Mouse (Mus musculus) spleen, postnatal 36 days (tissue): ENCODE data around the gene B3galt6.

Experiments
- DNase-seq, 2 experiments: peaks; one replicate each; pipeline ENCODE4 v3.0.0; 2022; ENCODE audit warnings: low spot score in 2 of 2, mixed read lengths in 1 of 2

Gene B3galt6

DNA sequence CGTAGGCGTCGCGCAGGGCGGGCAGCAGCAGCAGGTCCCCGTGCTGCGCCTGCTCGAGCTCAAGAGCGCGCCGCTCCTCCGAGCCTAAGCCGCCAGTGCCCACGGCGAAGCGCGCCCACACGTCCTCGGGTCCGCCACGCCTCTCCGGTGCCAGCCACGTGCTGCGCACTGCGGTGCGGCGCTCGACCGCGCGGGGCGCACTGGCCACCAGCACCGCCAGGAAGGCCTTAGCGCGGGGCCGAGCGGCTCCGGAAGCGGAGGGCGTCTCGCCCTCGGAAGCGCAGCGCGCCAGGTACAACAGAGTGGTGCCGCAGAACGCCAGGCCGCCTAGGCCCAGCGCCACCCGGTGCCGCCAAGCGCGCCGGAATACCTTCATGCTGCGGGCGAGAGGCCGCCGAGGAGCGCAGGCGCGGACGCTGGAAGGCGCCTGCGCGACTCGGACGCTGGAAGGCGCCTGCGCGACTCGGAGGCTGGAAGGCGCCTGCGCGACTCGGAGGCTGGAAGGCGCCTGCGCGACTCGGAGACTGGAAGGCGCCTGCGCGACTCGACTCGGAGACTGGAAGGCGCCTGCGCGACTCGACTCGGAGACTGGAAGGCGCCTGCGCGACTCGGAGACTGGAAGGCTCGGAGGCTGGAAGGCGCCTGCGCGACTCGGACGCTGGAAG is at the start of gene B3galt6, which contains the start of gene Sdf4:
TSS of gene B3galt6 (minus strand) at position 409 of the 665 bp plus-strand sequence.
TSS of gene Sdf4 (plus strand) at position 632 of the 665 bp plus-strand sequence.
- peak; percentile 81 to 92 for DNase-seq

DNA sequence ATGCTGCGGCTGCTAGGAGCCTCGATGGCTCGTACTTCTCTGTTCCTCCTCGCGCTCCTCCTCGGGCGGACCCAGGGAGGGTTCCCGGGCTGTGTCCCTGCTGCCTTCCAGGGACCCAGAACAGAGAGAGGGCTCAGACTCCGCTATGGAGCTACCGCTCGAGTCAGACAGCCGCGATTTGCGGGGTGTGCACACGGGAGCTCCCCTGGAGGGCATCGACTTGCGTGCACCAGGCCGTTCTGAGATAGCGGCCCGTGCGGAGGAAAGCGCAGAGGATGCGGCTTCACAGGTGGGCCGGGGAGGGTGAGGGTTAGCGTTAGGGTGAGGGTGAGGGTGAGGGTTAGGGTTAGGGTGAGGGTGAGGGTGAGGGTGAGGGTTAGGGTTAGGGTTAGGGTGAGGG is 42.5 kb upstream of the B3galt6 start:
- DNase-seq, result no peak

DNA sequence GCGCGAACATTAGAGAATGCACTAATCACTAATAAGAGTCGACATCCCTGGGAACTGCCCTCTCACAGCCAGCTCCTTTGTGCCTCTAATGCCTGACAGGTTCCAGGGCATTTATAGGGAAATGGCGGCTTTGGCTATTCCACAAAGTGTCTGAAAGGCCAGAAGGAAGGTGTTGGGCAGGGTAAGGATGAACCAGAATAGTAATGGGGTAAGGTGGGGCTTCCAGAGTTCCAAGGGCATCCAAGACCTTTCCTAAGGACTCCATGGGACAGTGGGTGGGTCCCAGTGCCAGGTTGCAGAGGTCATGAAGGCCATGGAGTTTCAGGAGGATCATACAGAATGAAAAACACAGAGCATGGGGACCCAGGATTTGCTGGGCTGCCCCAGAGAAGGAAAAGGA is 41.9 kb upstream of the B3galt6 start:
- DNase-seq, result no peak

DNA sequence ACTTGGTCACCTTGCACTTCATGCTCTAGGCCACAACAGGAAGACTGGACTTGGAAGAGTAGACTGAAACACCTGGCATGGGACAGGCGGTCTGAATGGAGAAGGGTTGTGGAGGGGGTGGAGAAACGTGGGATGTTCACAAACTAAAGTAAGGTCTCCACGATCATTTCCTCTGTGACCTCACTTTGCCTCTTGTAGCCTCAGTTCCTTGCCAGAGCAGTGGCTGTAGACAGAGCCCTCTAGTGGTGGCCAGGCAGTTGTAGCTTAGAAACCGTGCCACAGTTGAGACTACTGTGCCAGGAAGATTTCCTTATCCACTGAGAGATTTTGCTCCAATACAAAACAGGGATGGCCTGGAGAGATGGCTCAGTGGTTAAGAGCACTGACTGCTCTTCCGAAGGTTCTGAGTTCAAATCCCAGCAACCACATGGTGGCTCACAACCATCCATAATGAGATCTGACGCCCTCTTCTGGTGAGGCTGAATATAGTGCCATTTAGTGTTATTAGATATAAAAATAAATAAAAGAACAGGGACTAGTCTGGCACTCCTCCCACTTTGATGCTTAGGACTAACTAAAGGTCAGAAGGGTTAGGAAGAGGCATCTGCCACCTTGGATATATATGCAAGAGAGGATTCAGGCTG is 41.1 kb upstream of the B3galt6 start:
- DNase-seq, result peak; percentile 65 to 67

DNA sequence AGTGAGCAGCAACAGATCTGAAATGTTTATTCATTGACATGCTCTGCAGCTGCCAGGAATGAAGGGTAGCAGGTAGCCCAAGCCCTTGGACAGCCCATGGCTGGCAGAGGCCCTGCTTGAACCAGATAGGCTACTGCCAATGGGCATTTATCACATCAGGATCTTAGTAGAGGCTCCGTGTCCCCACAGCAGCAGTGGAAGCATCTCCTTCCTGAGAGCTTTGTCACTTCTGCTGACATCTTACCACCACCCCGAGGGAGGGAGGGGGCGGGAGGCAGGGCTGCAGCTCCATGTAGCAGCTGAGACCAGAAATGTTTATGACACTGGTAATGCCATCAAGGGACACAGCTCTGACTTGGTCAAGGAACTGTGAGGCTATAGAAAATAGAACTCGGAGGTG is 40.4 kb upstream of the B3galt6 start:
- no peak for DNase-seq

DNA sequence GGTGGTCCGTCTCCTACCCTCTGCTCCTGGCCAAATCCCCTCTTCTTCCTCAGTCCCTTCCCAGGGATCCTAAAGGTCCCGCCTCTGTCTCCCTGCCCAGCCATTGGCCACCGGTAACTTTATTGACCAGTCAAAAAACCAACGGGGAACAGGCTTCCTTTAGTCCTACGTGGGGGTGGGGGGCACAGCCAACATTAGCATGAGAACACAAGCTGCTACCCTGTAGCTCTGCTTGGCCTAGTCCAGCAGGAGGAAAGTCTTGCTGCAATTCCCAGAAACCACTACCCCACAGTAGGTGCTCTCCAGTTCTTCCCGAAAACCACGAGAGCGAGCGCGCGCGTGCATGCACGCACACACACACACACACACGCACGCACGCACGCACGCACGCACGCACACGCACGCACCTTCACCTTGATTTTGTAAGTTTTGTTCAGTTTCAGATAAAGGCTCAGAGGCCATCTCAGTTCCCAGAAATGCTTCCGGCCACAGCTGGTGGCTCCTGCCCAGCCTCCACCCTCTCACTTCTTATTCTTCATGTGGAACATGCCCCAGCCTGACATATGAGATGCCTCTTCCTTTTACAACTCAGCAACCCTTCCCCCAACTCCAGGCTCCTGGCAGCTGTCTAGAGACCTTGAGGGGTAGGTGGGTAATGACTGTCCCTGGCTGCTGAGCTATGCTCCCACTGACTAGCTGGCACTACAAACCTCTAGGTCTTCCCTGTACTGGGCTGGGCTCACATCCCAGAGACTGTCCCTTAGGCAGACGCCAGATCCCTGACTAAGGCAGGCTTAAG is 39.3 kb upstream of the B3galt6 start:
- DNase-seq, result peak; percentile 71 to 78

DNA sequence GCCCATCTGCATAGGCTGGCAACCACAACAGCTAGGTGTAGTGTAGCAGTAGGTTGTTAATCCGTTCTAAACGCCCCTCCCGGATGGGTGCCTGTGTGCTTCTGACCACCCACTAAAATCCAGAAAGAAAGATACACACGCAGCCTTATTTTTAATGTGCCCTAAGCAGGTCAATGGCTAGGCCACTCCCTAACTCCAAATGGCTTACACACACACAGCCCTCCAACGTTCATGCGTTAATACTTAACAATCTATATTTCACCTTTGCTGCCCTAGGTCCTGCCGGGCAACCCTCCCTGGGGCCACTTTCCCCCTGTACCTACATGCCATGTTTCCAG is 38.8 kb upstream of the B3galt6 start:
- no peak for DNase-seq

DNA sequence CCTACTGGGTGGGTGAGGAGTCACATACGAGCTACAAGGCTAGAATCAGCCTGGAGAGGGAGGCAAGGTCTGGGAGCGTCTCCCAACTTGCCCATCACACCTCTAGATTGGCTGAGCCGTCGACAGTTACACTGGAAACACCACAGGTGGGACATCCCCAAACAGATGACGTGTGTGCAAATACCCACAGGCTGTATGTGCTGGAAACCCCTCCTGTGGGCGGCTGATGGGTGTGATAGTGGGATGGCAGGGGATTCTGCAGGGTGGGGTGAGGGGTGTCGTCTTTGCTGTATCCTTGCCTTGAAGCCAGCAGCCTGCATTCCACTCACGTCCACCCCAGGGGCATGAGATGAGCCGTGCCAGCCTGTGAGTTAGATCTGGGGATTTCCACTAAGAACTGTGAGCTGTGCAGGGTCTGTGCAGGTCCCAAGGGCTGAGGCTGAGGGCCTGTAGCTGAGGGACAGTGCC is 38.2 kb upstream of the B3galt6 start:
- DNase-seq, result no peak

DNA sequence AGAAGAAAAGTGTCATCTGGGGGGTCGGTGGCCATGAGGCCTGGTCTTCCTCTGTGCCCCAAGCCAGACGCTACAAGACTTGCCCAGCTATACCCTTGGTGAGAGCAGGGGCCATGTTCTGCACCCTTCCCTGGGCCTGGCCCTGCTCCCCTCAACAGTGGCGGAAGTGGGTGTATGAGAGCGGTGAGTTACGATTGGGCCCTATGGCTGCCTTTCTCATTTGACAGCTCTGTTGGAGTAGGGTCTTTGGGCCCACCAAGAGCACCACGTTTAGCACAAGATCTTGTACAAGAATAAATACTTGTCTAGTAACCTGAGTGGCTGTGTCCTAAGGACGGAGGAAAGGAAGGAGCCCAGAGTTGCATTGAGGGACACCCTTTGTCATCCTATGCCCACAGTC is 36.1 kb upstream of the B3galt6 start:
- no peak for DNase-seq

DNA sequence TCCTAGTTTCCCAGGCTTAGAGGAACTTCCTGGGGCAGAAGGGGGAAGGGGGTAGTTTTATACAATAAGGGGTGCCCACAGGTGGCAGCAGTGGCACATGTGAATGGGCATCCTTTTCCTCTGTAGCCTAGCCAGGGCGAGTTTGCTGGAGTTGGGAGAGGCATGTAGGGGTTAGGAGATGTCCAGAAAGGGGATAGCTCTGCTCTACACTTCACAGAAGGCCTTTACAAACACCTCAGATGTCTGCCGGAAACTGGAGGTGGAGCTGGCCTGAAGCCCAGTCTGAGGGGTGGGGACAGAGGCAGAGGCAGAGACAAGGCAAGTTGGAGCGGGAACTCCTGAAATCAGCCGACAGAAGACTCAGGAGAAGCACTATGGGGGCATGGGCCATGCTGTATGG is 33.6 kb upstream of the B3galt6 start, which contains the start of gene Tnfrsf18:
TSS of gene Tnfrsf18 (plus strand) at position 152 of the 400 bp plus-strand sequence.
- DNase-seq, result peak; percentile 46 to 61

DNA sequence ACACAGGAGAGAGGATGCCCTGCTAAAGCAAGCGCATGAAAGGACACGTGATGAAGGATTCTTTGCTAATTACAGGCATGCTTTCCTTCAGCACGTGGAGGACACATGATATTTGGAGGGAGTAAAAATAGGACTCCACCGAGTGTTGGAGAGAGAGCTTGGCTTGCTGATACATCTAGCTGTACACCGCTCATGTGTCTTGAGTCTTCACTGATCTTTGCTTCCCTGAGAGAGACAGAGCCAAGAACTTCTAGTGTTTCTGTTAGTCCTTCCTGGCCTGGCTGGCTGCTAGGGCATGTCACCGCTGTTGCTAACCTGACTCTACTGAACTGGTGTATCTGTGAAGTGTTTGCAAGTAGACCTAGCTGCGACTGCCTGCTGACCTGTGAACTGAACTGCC is 31.7 kb upstream of the B3galt6 start:
- DNase-seq, result no peak

DNA sequence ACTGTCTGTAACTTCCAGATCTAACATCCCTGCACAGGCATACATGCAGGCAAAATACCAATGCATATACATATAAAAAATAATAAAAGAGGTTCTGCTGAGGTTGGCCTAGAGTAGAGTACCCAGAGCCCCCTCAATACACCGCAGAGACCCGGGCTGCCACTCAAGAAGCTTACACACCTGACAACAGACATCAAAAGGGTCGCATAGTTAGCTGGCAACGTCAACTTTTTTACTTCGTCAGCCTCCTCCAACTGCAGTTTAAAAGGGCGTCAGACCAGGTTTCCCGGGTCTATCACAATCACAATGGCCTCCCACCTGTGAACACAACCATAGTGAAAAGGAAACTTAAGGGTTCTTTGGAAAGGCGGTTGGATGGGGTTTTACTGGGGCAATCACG is 31.1 kb upstream of the B3galt6 start:
- no peak for DNase-seq

DNA sequence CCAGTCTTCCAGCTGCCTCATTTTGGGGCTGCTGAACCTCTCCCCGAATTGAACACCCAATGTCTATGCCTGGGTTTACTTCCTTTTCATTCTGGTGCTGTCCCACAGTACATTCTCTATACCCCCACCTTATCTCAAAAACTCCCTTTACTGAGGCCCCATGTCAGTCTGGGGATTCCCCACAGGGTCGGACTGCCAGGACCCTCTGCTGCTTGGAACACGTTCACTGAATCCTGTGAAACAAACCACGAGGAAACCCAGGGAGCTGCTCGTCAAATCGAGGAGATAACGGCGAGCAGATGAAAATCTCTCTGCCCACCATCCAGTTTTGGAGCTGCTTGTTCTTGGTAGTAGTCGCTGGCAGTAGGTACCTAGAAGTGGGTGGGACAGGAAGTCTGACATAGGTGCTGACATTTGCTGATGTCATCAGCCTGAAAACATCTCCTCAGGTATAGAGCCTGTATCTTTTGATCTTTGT is 29.5 kb upstream of the B3galt6 start:
- DNase-seq, result no peak

DNA sequence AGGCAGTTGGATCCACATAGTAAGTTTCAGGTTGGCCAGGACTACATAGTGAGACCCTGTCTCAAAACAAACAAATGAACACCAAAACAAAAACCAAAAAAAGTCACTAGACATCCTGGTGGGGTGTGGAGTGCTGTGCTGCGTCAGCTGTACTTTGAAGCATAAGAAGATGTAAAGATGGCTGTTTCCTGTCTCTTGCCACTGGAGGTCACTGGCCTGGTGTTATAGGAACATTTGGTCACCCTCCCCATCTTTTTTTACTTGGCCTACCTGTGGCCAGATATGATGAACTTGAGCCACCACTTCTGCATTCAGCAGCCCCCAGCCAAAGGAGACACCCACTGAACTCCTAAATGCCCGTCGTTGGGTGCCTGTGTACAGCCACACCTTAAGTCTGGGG is 28.9 kb upstream of the B3galt6 start:
- DNase-seq, result no peak

DNA sequence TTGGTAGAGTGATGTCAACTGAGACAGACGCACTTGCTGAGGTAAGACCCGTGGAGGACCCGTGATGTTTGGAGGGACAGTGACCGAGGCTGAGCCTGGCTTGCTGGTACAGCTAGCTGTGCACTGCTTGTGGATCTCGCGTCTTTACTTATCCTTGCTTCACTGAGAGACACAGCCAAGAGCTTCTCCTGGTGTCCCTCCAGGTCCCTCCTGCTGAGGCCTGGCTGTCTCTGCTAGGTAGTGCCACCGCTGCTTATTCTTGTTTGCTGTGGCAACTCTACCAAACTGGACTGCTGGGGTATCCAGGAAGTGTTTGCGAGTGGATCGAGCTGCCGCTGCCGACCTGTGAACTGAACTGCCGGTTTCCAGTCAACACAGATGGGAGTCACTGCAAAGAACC is 27.3 kb upstream of the B3galt6 start:
- no peak for DNase-seq

DNA sequence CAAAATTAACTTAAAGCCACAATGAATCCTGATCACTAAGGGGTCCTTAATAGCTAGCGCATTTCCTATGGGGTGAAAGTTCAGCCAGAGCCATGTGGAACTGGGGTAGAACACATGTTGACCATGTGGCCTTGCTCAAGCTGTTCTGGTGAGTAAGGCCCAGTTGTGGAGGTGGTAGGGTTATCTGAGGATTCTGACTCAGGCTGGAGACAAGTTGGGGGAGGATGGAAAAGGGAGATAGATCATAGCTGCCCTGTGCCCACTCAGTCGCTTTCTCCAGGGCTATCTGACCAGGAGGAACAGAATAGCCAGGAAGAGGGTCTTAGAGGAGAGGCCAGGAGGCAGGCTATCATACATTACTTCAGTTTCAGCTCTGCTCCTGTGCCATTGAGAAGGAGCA is 22.0 kb upstream of the B3galt6 start:
- DNase-seq, result no peak

DNA sequence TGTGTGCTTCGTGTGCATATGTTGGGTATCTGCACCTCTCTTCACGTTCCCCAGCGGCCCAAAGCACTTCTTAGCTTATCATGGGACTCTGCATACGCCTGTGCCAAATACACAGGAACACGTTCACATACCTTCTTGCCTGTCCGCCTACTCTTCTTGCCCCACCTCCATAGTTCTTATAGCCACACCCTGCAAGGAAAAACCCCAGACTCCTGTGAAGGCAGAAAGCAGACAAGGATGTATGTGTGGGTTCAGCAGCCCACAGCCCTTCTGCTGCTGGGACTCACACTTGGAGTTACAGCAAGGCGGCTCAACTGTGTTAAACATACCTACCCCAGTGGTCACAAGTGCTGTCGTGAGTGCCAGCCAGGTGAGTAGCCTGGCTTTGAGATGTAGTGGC is 21.2 kb upstream of the B3galt6 start, which contains the start of gene Tnfrsf4:
TSS of gene Tnfrsf4 (plus strand) at position 207 of the 400 bp plus-strand sequence.
- DNase-seq, result no peak

DNA sequence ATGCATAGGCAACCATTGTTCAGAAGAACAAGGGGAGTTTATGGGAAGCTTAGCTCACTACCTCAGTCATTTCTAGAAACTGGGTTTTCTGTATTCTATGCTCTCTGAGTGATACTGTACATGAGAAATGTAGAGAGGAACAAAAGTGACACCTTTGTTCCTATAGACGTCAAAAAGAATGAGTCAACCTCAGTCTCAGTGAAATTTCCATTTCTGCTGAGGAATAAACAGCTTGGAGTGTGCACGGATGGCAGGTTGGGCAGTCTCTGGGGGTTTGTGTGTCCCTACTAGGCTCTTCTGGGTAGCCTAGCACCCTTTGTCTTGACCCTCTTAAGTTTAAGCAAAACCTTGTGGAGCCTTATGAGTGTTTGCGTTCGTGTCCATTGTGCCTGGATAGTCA is 15.9 kb upstream of the B3galt6 start:
- DNase-seq, result no peak

DNA sequence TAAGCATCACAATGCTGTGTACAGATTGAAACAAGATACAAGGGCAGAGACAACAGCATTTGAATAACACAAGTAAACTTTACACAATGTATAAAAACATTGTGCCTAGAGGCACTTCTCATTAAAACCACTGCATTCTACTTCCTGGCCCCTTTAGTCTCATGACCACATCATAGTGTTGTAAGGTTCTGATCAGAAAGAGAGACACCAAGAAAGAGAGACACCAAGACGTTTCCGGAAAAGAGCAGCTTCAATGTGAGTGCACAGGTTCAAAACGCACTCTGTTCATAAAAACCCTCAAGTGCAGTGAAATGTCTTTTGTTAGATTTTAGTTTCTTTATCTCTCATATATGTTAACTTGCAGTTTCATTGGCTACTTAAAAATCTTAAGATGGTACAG is 11.7 kb upstream of the B3galt6 start:
- no peak for DNase-seq

DNA sequence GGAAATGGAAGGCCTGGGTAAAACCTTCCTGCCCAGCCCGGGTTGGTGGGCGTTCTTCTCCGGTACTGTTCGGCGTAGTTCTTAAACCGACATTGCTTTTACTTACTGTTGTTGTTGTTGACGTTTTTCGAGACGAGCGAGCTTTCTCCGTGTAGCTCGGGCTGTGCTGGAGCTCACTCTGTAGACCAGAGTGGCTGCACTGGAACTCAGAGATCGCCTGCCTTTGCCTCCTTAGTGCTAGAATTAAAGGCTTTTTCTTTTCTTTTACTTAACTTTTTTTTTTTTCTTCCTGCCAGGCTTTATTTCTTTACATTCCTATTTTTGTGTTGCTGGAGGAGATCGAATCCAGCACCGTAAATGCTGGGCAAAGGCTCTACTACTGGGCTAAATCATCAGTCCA is 1.2 kb upstream of the B3galt6 start:
- DNase-seq, result no peak

DNA sequence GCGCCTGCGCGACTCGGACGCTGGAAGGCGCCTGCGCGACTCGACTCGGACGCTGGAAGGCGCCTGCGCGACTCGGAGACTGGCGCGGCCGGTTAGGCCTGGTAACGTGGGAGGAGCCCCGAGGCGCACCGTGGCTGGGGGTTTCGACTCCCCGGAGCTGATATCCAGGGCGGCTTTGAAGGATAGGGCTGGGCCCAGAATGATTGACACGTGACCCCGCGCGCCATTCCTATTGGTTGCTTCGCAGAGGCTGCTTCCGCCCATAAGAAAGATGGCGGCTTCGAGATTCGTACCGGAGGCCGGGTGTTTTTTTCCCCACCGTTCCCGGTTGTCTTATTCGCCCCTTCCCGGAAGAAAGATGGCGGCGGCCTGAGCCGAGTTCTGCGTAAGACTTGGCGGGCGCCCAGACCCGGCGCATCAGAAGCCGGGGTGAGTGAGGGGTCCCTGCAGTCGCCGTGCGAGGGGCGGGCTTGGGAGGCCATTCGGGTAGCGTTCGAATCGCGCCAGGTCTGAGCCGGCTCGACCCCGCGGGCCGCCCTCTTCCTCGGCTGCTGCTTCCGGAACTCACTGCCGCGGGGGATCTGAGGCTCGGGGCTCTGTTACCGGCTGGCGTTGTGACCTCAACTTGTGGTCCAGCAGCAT is 578 bp upstream of the B3galt6 start:
- peak; percentile 91 to 95 for DNase-seq

DNA sequence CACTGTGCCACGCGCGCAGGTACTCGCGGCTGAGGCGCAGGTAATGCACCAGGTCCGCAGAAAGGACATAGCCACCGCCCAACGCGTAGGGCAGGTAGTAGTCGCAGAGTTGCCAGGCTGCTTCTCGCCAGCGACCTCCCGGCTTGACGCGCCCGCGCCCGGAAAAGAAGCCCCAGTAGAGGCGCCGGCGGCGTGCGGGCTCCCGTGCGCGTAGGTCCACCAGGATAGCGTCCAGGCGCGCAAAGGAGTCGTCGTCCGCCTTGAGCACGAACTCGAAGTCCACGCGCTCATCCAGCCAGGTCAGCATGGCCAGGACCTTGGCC is 580 bp downstream of the B3galt6 start:
- DNase-seq, result no peak
